Mouse (Mus musculus): Measurements from ENCODE around the gene Pdk3. TPM values are rescaled to one million over a fixed set of nuclear protein-coding genes. Genes with fewer than 3 reads are reported as not detected.

Gene Pdk3
- total and polyA plus RNA-seq, 3 experiments, result 34.4 to 58.4 TPM; not detected in 1

DNA sequence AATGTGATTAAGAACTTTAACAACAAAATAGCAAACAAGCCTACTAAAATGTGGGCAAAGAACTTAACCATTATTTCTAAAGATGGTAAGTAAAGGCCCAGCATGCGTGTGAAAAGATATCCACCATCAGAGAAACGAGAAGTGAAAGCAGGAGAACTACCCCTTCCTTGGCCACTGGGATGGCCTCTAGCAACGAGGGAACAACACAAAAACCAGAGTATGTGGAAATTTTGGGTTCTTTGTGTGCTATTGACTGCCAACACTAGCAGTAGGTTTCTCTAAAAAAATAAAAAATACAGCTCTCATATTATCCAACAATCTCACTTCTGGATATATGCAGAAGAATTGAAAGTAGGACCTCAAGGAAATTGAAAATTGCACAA, 45.6 kb upstream of the Pdk3 start:
- DNase-seq (ENCODE audit: low read depth, low spot score), result no peak
- Histone ChIP-seq H3K4me3 (ENCODE audit: control insufficient read depth in 1 of 2, insufficient read depth in 1 of 2, low read depth in 2 of 2, low read length in 2 of 2) (no peak overlapping the region), H3K9me3 (replicated peaks; ENCODE audit: insufficient read depth, low read length) (no peaks in the 10 kb centered on the region), H3K36me3 (ENCODE audit: control insufficient read depth in 1 of 2, insufficient read depth in 2 of 2, low read length in 2 of 2) (no peaks in the 10 kb centered on the region), H3K9ac (ENCODE audit: control insufficient read depth, low read depth, low read length, poor library complexity, severe bottlenecking) (no peak overlapping the region), H3K79me2 (ENCODE audit: control insufficient read depth, insufficient read depth, low read length, poor library complexity) (no peaks in the 10 kb centered on the region), H3K27ac (ENCODE audit: control insufficient read depth, low read depth, low read length) (no peak overlapping the region), H3K27me3 (ENCODE audit: control insufficient read depth in 1 of 2, insufficient read depth in 2 of 2, low read length in 2 of 2) (no peaks in the 10 kb centered on the region), H3K4me1 (ENCODE audit: control insufficient read depth in 1 of 2, insufficient read depth in 2 of 2, low read length in 2 of 2) (no peaks in the 10 kb centered on the region)
- TF ChIP-seq BHLHE40 (IDR thresholded peaks at IDR 0.05; ENCODE audit: borderline replicate concordance, low read depth, low read length) (no peak), MYC (IDR thresholded peaks at IDR 0.05; ENCODE audit: low read depth, low read length) (no peak), NELFE (IDR thresholded peaks at IDR 0.05; ENCODE audit: low read depth, low read length) (no peak), CTCF (IDR thresholded peaks at IDR 0.05 in 2 of 3, conservative IDR thresholded peaks at IDR 0.05 in 1 of 3; ENCODE audit: control insufficient read depth in 1 of 3, insufficient read depth in 1 of 3, low read depth in 2 of 3, low read length in 3 of 3, poor library complexity in 1 of 3, severe bottlenecking in 1 of 3) (no peak), UBTF (IDR thresholded peaks at IDR 0.05; ENCODE audit: borderline replicate concordance, insufficient read depth, low read depth, low read length) (no peak), SMC3 (IDR thresholded peaks at IDR 0.05; ENCODE audit: low read depth, low read length) (no peak), MYB (IDR thresholded peaks at IDR 0.05; ENCODE audit: low read depth, low read length) (no peak), ZNF384 (IDR thresholded peaks at IDR 0.05; ENCODE audit: low read depth, low read length) (no peak), ELF1 (IDR thresholded peaks at IDR 0.05; ENCODE audit: low read depth, low read length) (no peak), HCFC1 (IDR thresholded peaks at IDR 0.05; ENCODE audit: low read depth, low read length) (no peak), KAT2A (conservative IDR thresholded peaks at IDR 0.05; ENCODE audit: low read depth, low read length) (no peak), ZC3H11A (IDR thresholded peaks at IDR 0.05; ENCODE audit: low read depth, low read length) (no peak)

DNA sequence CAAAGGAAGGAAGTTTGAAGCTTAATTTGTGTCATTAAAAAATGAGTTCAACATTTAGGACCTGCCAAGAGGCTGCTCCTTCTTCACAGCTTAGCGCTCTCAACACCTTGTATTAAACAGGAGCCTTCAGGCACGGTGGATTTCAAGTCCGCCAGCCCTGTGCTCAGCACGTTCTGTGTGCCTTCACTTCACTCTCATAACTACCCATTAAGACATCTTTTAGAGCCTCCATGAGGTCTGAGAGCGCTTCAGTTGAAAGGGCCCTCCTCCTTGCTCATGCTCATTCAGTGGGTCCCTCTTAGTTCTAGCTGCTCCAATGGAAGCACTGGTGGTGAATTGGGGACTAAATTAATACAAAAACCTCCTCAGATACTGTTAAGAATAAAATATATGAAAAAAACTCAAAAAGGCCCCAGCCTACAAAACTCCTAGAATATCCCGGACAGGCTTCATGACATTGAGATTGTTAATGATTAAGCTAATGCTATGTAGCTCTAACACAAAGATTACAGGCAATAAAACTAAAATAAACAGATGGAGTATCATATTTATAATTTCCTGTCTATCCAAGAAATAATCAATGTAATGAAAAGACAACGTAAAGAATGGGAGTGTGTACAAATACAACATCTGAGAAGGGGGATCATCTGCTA, 45.1 kb upstream of the Pdk3 start:
- Histone ChIP-seq H3K4me1 (ENCODE audit: control insufficient read depth in 1 of 2, insufficient read depth in 2 of 2, low read length in 2 of 2) (no peaks in the 10 kb centered on the region), H3K9ac (ENCODE audit: control insufficient read depth, low read depth, low read length, poor library complexity, severe bottlenecking) (no peak overlapping the region), H3K79me2 (ENCODE audit: control insufficient read depth, insufficient read depth, low read length, poor library complexity) (no peaks in the 10 kb centered on the region), H3K36me3 (ENCODE audit: control insufficient read depth in 1 of 2, insufficient read depth in 2 of 2, low read length in 2 of 2) (no peaks in the 10 kb centered on the region), H3K9me3 (replicated peaks; ENCODE audit: insufficient read depth, low read length) (no peaks in the 10 kb centered on the region), H3K27me3 (ENCODE audit: control insufficient read depth in 1 of 2, insufficient read depth in 2 of 2, low read length in 2 of 2) (no peaks in the 10 kb centered on the region), H3K27ac (ENCODE audit: control insufficient read depth, low read depth, low read length) (no peak overlapping the region), H3K4me3 (ENCODE audit: control insufficient read depth in 1 of 2, insufficient read depth in 1 of 2, low read depth in 2 of 2, low read length in 2 of 2) (no peak overlapping the region)
- no peak for TF ChIP-seq ZC3H11A (IDR thresholded peaks at IDR 0.05; ENCODE audit: low read depth, low read length)
- DNase-seq (ENCODE audit: low read depth, low spot score), result no peak

DNA sequence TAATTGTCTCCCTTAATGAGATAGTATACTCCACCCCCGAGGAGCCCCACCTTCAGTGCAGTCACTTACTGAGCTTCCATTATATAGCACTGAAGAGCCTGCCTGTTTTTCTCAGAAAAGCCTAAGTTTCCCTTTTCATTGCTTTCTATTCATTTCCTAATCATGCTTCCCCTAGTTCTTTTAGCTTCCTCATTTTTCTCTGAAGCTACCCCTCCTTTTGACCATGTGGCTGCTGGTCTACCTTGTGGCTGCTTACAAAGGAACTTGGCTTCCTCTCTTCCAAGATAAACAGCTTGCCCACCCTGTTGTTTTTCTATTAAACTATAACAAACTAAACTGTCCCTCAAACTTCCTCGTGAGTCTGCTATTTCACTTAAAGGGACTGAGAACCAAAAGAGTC, 31.4 kb upstream of the Pdk3 start:
- peaks cover 0 to 7% of the 10 kb centered on the region in 2 experiments; a peak in 2 of 4 replicates for H3K36me3 ChIP-seq (ENCODE audit: control insufficient read depth in 1 of 2, insufficient read depth in 2 of 2, low read length in 2 of 2)
- H3K79me2 ChIP-seq (ENCODE audit: control insufficient read depth, insufficient read depth, low read length, poor library complexity), result no peaks in the 10 kb centered on the region
- peaks cover 0 to 4% of the 10 kb centered on the region in 2 experiments; a peak in 1 of 4 replicates for H3K4me1 ChIP-seq (ENCODE audit: control insufficient read depth in 1 of 2, insufficient read depth in 2 of 2, low read length in 2 of 2)
- no peaks in the 10 kb centered on the region for H3K9me3 ChIP-seq (replicated peaks; ENCODE audit: insufficient read depth, low read length)
- no peaks in the 10 kb centered on the region for H3K27me3 ChIP-seq (ENCODE audit: control insufficient read depth in 1 of 2, insufficient read depth in 2 of 2, low read length in 2 of 2)
- H3K27ac ChIP-seq (ENCODE audit: control insufficient read depth, low read depth, low read length), result peak overlapping the region; percentile 78
- peak overlapping the region in 1 of 2 experiments; percentile 30; a peak in 1 of 4 replicates for H3K4me3 ChIP-seq (ENCODE audit: control insufficient read depth in 1 of 2, insufficient read depth in 1 of 2, low read depth in 2 of 2, low read length in 2 of 2)
- H3K9ac ChIP-seq (ENCODE audit: control insufficient read depth, low read depth, low read length, poor library complexity, severe bottlenecking), result peak overlapping the region; percentile 29
- peak; percentile 78 for DNase-seq (ENCODE audit: low read depth, low spot score)
- TF ChIP-seq MYB (IDR thresholded peaks at IDR 0.05; ENCODE audit: low read depth, low read length) (no peak), MAX (IDR thresholded peaks at IDR 0.05; ENCODE audit: low read length) (peak; percentile 73; the same call in 1 of the 2 replicates), TBP (IDR thresholded peaks at IDR 0.05; ENCODE audit: low read depth, low read length) (no peak), TAL1 (IDR thresholded peaks at IDR 0.05; ENCODE audit: low read length) (peak; percentile 45), POLR2AphosphoS2 (IDR thresholded peaks at IDR 0.05; ENCODE audit: low read length) (no peak), ETS1 (IDR thresholded peaks at IDR 0.05; ENCODE audit: low read depth, low read length) (peak; percentile 57; the same call in 1 of the 2 replicates), ZKSCAN1 (IDR thresholded peaks at IDR 0.05; ENCODE audit: low read depth, low read length) (no peak), MEF2A (IDR thresholded peaks at IDR 0.05; ENCODE audit: extremely low read depth, insufficient replicate concordance, low read depth, low read length, poor library complexity, severe bottlenecking) (no peak), CHD2 (IDR thresholded peaks at IDR 0.05; ENCODE audit: low read length) (no peak), KAT2A (conservative IDR thresholded peaks at IDR 0.05; ENCODE audit: low read depth, low read length) (no peak), MAZ (IDR thresholded peaks at IDR 0.05; ENCODE audit: low read depth, low read length) (no peak), TCF12 (IDR thresholded peaks at IDR 0.05; ENCODE audit: low read depth, low read length) (0 out of 2 replicates have a peak, but pooled peaks have one; percentile 9), BHLHE40 (IDR thresholded peaks at IDR 0.05; ENCODE audit: borderline replicate concordance, low read depth, low read length) (no peak), MXI1 (IDR thresholded peaks at IDR 0.05; ENCODE audit: low read depth, low read length) (peak; percentile 73; the same call in 1 of the 2 replicates), NRF1 (IDR thresholded peaks at IDR 0.05; ENCODE audit: insufficient read depth, low read depth, low read length, poor library complexity, severe bottlenecking) (no peak), CHD1 (IDR thresholded peaks at IDR 0.05; ENCODE audit: low read depth, low read length) (no peak)

All from MEL (cell line).